Mouse (Mus musculus) embryonic facial prominence, embryonic 15.5 days (tissue): ENCODE results near the gene Hhat. TPM values are rescaled to one million over a fixed set of nuclear protein-coding genes. Genes with fewer than 3 reads are reported as not detected.

Source experiments
- ATAC-seq: fragments of 200-750 bp; cut with Nextera tagmentation; 2 replicates; pipeline ENCODE4 v1.8.0; 2017; ENCODE audit warnings: low read depth, moderate TSS enrichment; ENCODE audit not compliant: insufficient number of reproducible peaks, low FRiP score, low TSS enrichment
- H3K27ac ChIP-seq: fragments of 300-500 bp; sonication (generic); replicated peaks from 2 replicates; pipeline ENCODE4 v1.5.1; 2015; ENCODE audit warnings: mild to moderate bottlenecking, inconsistent platforms
- H3K27me3 ChIP-seq: fragments of 300-500 bp; sonication (generic); 2 replicates; pipeline ENCODE4 v1.6.1; 2015; ENCODE audit warnings: inconsistent platforms
- H3K36me3 ChIP-seq: fragments of 300-500 bp; sonication (generic); 2 replicates; pipeline ENCODE4 v1.6.1; 2015; ENCODE audit warnings: mild to moderate bottlenecking, inconsistent platforms
- H3K4me1 ChIP-seq: fragments of 300-500 bp; sonication (generic); 2 replicates; pipeline ENCODE4 v1.6.1; 2015; ENCODE audit warnings: inconsistent platforms
- H3K4me2 ChIP-seq: fragments of 300-500 bp; sonication (generic); replicated peaks from 2 replicates; pipeline ENCODE4 v1.6.1; 2015; ENCODE audit warnings: mild to moderate bottlenecking, inconsistent platforms
- H3K4me3 ChIP-seq: fragments of 300-500 bp; sonication (generic); replicated peaks from 2 replicates; pipeline ENCODE4 v1.5.1; 2015; ENCODE audit warnings: mild to moderate bottlenecking, inconsistent platforms
- H3K9ac ChIP-seq: fragments of 300-500 bp; sonication (generic); 2 replicates; pipeline ENCODE4 v1.6.1; 2015; ENCODE audit warnings: inconsistent platforms
- H3K9me3 ChIP-seq: fragments of 300-500 bp; sonication (generic); replicated peaks from 2 replicates; pipeline ENCODE4 v1.6.1; 2016; ENCODE audit warnings: inconsistent platforms
- WGBS: fragments of 180-500 bp; shearing (Covaris S2); methylation state at CpG from one replicate; pipeline ENCODE4 v1.1.7; 2015; 5-methylcytosine and 5-hydroxymethylcytosine counted together
- polyA plus RNA-seq: library from polyadenylated mRNA; unstranded; fragments of >200 nt; fragmentation: Nextera tagmentation; extraction: Ambion mirVana; gene quantifications from 2 replicates; pipeline ENCODE4 v1.2.1, GENCODE M21; 2015

Hhat gene
- polyA plus RNA-seq, result 9.5 and 9.6 TPM in 2 replicates

DNA sequence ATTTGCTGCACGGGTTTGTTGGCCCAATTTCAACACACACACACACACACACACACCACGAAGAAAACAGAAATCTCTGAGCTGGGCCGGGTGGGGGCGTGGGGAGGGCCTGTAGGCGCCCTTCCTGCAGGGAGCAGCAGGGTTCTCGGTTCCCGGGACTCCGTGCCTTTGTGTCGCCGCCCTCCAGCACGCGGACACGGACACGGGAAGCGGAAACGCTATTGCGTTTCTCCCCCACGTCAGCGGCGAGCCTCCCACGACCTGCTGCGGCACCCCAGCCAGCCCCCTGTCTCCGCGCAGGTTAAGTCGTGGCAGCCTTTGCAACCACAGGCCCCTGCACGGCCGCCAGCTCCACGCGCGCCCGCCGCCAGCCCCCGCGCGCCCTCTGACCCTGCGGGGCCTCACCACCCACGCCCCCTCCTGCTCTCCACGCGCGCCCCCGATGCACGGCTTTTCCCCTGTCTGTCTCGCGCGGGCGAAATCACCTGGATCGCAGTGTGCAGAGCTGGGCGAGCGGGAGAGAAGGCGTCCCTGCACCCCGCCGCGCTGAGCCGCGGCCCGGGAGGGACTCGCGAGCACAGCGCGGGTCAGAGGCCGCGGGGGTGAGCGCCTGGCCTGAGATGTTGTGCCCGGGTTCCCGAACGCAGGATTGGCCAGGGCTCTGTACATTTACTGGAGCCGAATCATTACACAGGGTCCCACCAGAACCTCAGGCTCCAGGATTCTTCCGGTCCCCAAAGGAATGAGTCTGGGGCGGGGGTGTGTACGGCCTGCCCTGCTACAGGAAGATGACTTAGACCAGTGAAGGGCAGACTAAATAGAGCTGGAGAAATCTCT lies at the start of gene Hhat:
Hhat (minus strand) TSS at position 729 of the 837 bp plus-strand sequence.
- no peaks in the 10 kb centered on the region for H3K9me3 ChIP-seq
- peak within 1 kb of the TSS; percentile 88 for H3K9ac ChIP-seq
- H3K36me3 ChIP-seq, result no peaks in the 10 kb centered on the region
- peak within 1 kb of the TSS; percentile 96 for H3K27ac ChIP-seq
- H3K27me3 ChIP-seq, result no peaks in the 10 kb centered on the region
- peak within 1 kb of the TSS; percentile 70 for H3K4me3 ChIP-seq
- peaks cover 14% of the 10 kb centered on the region; the same call in 1 of the 2 replicates for H3K4me1 ChIP-seq
- ATAC-seq, result peak; percentile 78; the same call in 1 of the 2 replicates
- H3K4me2 ChIP-seq, result peak within 1 kb of the TSS; percentile 91
- under 1% methylated on average over 65 of the region's 70 CpGs for WGBS

DNA sequence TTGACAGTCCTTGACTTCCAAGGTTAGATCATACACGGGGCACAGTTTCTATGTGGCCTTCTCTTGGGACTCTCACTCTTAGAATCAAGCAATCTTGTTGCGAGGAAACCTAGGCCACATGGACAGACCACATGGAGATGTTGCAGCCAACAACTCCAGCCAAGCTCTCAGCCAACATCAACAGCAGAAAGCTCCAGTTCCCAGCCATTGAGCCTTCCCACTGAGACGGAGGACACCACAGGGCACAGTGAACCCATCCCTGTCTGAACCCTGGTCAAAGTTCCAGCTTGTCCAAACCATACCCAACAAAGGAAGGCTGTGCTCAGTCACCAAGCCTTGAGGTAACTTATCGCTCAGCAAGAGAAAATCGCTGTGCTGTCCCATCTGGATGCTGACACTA lies 47.3 kb upstream of the Hhat start:
- Histone ChIP-seq H3K4me1 (peaks cover 35% of the 10 kb centered on the region), H3K9me3 (no peaks in the 10 kb centered on the region), H3K4me2 (no peak overlapping the region), H3K9ac (no peak overlapping the region), H3K27ac (no peak overlapping the region), H3K36me3 (no peaks in the 10 kb centered on the region), H3K4me3 (no peak overlapping the region), H3K27me3 (no peaks in the 10 kb centered on the region)
- WGBS, result 92% methylated on average over 5 of the region's 5 CpGs
- ATAC-seq, result no peak

DNA sequence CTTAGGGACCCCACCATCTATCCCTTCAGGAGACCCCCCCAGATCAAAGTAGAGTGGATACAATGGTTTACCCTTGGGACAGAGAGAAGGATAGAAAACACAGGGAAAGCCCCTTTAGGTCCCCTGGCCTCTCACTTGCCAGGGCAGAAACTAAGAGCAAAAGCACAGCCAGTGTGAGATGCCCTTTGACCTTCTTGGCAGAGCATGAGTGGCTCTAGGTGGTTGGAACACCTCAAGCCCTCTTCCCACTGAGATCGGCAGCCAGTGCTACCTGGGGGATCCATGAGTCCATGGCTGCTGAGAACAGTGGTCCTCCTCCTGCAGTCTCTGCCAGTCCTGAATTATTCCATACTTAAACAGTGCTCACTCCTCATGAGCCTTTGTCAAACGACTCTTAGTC lies 44.8 kb upstream of the Hhat start:
- Histone ChIP-seq H3K36me3 (no peaks in the 10 kb centered on the region), H3K4me3 (no peak overlapping the region), H3K9ac (no peak overlapping the region), H3K9me3 (no peaks in the 10 kb centered on the region), H3K27ac (peak overlapping the region; percentile 30; the same call in 1 of the 2 replicates), H3K27me3 (no peaks in the 10 kb centered on the region), H3K4me2 (no peak overlapping the region), H3K4me1 (peaks cover 25% of the 10 kb centered on the region)
- ATAC-seq, result no peak
- 34% methylated on average over 2 of the region's 2 CpGs for WGBS

DNA sequence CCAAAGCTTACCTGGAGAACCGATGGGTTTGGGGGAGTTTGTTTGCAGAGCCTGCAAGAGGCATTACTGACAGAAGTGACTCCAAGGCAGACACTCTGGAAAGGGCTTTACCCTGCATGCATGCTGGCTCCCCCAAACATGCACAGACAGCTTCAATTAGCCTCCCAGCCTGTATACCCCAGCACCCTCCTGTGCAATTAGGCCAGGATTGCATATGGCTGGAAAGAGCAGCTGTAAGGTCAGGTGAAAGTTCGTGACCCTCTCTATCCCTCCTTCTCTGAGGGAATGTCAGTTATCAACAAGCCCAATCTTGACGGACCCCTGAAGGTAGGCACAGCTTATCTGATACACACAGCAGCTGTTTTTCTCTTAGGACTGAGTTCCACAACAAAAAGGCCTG lies 43.7 kb upstream of the Hhat start:
- 26% methylated on average over 3 of the region's 3 CpGs for WGBS
- Histone ChIP-seq H3K4me2 (no peak overlapping the region), H3K27ac (peak overlapping the region; percentile 30), H3K36me3 (no peaks in the 10 kb centered on the region), H3K4me3 (no peak overlapping the region), H3K4me1 (peaks cover 25% of the 10 kb centered on the region), H3K27me3 (no peaks in the 10 kb centered on the region), H3K9ac (no peak overlapping the region), H3K9me3 (no peaks in the 10 kb centered on the region)
- no peak for ATAC-seq

DNA sequence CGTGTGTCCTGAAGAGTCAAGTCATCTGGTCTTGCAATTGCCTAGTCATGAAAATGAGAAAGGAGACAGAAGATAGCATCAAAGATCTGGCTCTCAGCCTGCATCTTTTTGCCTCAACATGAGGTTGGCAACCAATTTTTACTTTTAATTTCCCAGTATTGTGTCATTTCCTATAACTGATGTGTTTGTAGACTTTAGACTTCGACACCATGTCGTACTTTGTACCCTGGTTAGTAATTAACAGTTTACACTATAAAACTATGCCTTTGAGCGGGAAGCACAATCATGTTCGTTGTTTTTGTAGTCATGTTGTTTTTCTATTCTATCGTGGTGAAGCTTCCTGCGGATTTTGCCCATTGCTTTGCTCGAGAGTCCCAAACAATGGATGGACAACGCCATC lies 41.7 kb upstream of the Hhat start:
- ATAC-seq, result no peak
- 89% methylated on average over 9 of the region's 9 CpGs for WGBS
- Histone ChIP-seq H3K4me2 (no peak overlapping the region), H3K4me3 (no peak overlapping the region), H3K9me3 (no peaks in the 10 kb centered on the region), H3K36me3 (no peaks in the 10 kb centered on the region), H3K27ac (no peak overlapping the region), H3K9ac (no peak overlapping the region), H3K4me1 (peaks cover 30% of the 10 kb centered on the region), H3K27me3 (no peaks in the 10 kb centered on the region)

DNA sequence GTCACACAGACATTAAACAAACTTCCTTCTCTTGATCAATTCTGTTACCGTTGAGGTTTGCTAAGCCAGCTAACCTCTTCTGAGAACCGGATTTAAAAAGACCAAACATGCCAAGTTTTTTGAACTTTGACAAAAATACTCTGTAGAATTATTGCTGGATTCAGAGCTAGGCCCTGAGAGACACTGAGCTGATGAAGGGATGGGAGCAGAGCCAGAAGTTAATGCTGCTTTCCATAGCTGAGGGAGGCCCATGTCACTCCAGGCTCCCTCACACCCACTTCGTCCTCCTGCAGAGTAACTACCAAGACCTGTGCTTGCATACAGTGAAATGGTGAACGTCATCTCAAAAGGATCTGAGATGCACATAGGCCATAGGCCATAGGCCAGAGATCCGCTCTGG lies 41.3 kb upstream of the Hhat start:
- Histone ChIP-seq H3K4me1 (peaks cover 30% of the 10 kb centered on the region), H3K27ac (peak overlapping the region; percentile 51; the same call in 1 of the 2 replicates), H3K9me3 (no peaks in the 10 kb centered on the region), H3K9ac (no peak overlapping the region), H3K27me3 (no peaks in the 10 kb centered on the region), H3K4me3 (no peak overlapping the region), H3K36me3 (no peaks in the 10 kb centered on the region), H3K4me2 (no peak overlapping the region)
- 60% methylated on average over 5 of the region's 5 CpGs for WGBS
- no peak for ATAC-seq

DNA sequence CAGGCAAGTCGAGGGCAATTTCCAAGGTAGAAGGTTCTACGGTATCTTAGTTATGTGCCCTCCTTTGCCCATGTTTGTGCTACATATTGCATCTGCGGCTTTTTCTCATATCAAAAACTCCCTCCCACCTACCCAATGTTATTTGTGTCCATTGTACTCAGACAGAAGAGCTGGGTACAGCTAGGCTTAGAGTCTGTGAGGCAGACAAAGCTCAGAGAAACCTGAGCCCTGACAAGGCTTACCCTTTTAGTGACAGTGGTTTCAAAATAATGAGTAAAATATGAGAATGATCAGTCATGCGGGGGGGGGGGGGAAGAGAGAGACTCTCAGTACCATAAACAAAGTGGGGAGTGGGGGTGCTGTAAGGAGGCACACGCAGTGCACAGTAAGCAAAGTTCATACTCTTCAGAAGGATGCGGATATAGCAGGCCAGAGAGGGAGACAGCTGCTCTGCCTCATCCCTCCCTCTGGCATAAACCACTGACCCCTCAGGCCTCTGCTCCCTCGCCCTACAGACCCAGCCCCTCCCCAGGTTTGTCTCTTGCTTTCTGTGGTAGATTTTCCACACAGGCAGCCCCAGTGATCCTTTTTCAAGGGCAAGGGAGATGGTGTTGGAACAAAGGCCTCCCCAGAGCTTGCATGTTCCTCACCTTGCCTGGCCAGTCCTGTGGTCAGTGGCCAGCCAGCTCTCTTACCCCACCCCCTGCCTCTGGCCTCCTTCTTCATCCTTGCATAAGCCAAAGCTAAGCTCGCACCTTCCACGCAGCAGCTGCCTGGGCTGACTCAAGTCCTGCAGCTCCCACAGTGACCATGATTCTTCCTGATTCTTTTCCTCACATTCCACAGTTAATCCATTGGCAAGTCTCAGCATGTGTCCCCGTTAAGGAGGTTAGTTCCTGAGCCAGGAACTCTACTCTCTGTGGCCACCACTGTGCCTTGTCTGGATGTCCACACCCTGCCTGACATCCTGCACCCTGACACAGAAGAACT lies 35.4 kb upstream of the Hhat start:
- no peaks in the 10 kb centered on the region for H3K27me3 ChIP-seq
- H3K27ac ChIP-seq, result peak overlapping the region; percentile 89
- ATAC-seq, result peak; percentile 70
- H3K4me1 ChIP-seq, result peaks cover 24% of the 10 kb centered on the region
- no peaks in the 10 kb centered on the region for H3K9me3 ChIP-seq
- no peak overlapping the region for H3K4me3 ChIP-seq
- no peaks in the 10 kb centered on the region for H3K36me3 ChIP-seq
- no peak overlapping the region for H3K4me2 ChIP-seq
- WGBS, result 31% methylated on average over 10 of the region's 10 CpGs
- H3K9ac ChIP-seq, result no peak overlapping the region

DNA sequence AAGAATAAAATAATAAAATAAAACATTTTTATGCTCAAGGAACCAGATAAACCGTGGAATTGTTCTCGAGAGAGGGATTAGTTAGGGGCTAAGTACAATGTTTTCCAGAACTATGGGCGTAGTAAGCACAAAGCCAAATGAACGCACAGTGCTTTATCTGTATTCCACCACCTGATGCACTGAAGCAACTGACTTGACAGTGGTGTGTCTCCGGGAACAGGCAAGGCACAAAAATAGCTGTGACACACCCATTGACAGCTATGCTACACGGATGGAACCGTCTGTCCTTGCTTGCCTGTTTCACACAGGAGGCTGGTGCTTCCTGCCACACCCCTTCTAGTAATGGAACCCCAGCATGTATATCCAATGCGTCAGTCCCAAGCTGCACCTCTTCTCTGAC lies 29.3 kb upstream of the Hhat start:
- peaks cover 52% of the 10 kb centered on the region for H3K4me1 ChIP-seq
- 34% methylated on average over 8 of the region's 8 CpGs for WGBS
- no peaks in the 10 kb centered on the region for H3K36me3 ChIP-seq
- H3K27ac ChIP-seq, result peak overlapping the region; percentile 93
- ATAC-seq, result no peak
- H3K27me3 ChIP-seq, result no peaks in the 10 kb centered on the region
- H3K4me2 ChIP-seq, result no peak overlapping the region
- H3K9ac ChIP-seq, result no peak overlapping the region
- H3K4me3 ChIP-seq, result no peak overlapping the region
- no peaks in the 10 kb centered on the region for H3K9me3 ChIP-seq

DNA sequence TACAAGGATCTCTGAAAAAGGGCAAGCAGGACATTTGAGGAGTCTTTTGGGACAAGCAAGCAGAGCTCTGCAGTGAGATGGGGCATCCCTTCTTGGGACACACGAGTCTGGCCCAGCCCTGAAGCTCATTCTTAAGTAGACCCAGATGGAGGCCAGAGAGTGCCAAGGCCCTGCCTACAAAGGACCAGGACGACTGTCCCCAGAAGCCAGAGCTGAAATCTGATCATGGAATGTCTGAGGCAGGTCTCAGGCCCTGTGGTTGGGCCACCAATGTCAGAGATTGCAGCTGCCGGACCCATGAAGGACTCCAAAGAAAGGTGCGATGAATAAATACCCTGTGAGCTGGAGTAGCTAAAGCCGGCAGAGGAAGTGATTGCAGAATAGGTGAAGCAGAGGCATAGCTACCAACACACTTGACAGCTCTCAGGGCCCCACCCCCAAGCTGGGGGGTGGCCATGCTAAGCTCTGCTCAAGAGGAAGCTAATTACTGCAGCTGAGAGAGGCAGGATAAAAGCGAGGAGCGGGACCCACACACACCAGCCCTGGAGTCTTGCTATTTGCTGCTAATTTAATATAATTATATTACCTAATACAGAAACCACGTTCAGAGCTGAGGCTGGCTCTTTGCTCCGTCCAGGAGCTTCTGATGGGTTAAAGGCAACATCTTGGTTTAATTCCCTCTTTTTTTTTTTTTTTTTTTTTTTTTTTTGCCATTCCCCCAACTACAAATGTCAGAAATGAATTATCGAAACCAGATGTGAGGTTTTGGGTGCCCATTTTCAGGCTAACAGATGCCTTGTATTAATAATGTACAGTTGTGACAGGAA lies 28.4 kb upstream of the Hhat start:
- H3K36me3 ChIP-seq, result no peaks in the 10 kb centered on the region
- peaks cover 53% of the 10 kb centered on the region for H3K4me1 ChIP-seq
- H3K4me3 ChIP-seq, result no peak overlapping the region
- H3K9ac ChIP-seq, result no peak overlapping the region
- H3K27me3 ChIP-seq, result no peaks in the 10 kb centered on the region
- WGBS, result 9% methylated on average over 10 of the region's 10 CpGs
- no peaks in the 10 kb centered on the region for H3K9me3 ChIP-seq
- H3K4me2 ChIP-seq, result 0 out of 2 replicates have a peak overlapping the region, but pooled peaks have one; percentile 6
- H3K27ac ChIP-seq, result peak overlapping the region; percentile 93
- peak; percentile 55 for ATAC-seq

DNA sequence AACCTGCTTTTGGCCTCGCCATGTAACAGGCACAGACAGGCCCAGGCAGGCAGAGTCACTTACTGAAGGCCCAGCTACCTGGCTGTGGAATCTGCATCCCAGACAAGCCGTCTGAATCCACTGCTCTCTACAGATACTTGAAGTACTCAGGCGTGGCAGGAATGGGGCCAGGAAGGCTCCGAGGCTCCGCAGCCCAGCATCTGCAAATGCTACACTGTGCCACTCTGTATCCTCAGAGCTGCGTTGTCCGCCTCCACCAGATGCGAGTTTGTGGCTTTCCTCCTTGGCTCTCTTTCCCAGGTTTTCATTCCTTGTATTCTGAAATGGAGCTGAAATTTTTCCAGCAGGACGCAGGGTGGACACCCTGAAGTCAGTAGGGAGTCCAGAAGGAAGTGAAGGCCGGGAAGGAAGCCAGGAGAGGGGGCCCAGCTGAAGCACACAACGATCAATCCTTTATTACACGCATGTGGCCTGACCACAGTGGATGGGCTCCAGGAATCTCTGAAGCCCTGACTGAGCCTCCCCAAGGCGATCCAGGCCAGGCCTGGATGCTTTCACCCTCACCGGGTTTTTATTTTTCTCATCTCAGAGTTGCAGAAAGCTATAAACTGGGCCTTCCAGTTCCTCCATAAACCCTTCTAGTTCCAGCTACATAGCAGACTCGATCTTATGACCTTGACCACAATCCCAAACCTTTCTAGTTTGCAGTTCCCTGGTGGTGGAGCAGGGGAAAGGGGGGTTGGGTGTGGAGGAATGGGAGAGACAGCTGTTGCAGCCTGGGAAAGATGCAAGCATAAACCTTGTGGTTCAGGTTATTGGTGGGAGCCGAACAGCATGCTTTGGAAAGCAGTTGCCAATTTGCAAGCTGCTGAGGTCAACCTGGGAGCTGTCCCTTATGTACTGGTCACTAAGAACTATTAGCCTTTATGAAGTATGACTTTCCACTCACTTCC lies 27.5 kb upstream of the Hhat start:
- Histone ChIP-seq H3K4me1 (peaks cover 58% of the 10 kb centered on the region), H3K9me3 (no peaks in the 10 kb centered on the region), H3K4me2 (0 out of 2 replicates have a peak overlapping the region, but pooled peaks have one; percentile 6), H3K4me3 (no peak overlapping the region), H3K9ac (no peak overlapping the region), H3K27me3 (no peaks in the 10 kb centered on the region), H3K27ac (peak overlapping the region; percentile 93), H3K36me3 (no peaks in the 10 kb centered on the region)
- 30% methylated on average over 16 of the region's 16 CpGs for WGBS
- ATAC-seq, result peak; percentile 80
